Mouse (Mus musculus) bone marrow, adult 2 months (tissue): ENCODE results near the gene Pcgf2.

Experiments
- CTCF ChIP-seq: fragments of 200-500 bp; IDR thresholded peaks from 2 replicates; pipeline ENCODE4 v1.5.1; 2011; ENCODE audit warnings: low read length, control low read depth; ENCODE audit not compliant: control insufficient read depth, insufficient read depth
- POLR2A ChIP-seq: fragments of 200-500 bp; IDR thresholded peaks from 2 replicates; pipeline ENCODE4 v1.6.1; 2011; ENCODE audit warnings: low read depth, mild to moderate bottlenecking, control low read depth, low read length, borderline replicate concordance; ENCODE audit not compliant: control insufficient read depth

DNA sequence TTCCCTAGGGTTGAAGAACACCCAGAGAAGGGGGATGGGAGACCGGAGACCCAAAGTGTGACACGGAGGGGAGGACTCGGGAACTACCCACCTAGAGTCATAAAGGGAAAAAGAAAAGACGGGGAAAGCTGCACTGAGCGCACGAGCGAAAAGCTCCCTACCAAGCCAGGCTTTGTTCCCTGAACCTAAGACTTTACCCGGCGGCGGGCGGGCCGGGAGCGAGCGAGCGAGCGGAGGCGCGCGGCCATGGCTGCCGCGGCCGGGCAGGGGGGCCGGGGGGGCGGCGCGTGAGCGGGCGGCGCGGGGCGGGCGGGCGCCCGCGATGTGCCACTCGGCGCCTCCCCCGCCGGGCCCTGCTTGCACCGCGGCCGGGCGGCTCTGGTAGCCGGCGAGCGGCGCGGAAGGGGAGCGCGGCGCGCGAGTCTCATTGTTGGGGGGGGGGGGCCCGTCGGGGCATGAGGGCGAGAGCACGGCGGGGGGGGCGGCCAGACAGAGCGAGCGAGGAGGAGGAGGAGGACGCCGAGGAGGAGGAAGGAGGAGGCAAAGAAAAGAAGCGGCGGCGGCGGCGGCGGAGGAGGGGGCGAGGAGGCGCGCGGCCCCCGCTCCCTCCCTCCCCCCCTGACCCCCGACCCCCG lies 37.3 kb downstream of the Pcgf2 start, which contains the start of gene Mllt6:
- TF ChIP-seq POLR2A (no peak), CTCF (no peak)
